Mouse (Mus musculus): ENCODE data around the gene E2f8.

DNA sequence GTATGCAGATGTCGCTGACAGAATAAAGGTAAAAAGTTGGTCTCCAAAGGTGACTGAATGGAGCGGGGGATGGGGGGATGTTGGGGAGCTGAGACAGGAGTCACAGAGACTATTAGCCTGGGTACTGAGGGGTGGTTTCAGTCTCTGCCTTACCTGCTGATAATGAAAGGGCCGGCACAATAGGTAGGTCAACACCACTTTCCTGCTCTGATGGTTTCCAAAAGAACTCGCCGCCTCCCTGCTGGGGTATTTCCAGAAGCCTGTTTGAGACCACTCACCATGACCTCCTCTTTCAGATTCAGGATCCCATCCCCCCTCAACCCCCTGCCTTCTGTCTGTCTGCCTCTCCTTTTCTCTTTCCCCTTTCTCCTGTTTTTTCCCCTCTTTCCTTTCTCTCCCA, 36.6 kb upstream of the E2f8 start:
- TF ChIP-seq POLR2A (IDR thresholded peaks at IDR 0.05; ENCODE audit: low read depth, low read length) = no peak
- TF ChIP-seq CTCF (IDR thresholded peaks at IDR 0.05; ENCODE audit: extremely low read depth, insufficient read depth, insufficient read length, insufficient replicate concordance) = no peak
